Mouse (Mus musculus): ENCODE data around the gene Gmeb1.

Gmeb1 gene

GRCm38 (mm10) chr4:132274156-132274862 lies 12.9 kb upstream of the Gmeb1 start, which contains the start of gene Taf12:
Gene Taf12, plus strand, starts transcription at chr4:132274375.
- DNase-seq (ENCODE audit: low read depth), result peak; percentile 95

DNA sequence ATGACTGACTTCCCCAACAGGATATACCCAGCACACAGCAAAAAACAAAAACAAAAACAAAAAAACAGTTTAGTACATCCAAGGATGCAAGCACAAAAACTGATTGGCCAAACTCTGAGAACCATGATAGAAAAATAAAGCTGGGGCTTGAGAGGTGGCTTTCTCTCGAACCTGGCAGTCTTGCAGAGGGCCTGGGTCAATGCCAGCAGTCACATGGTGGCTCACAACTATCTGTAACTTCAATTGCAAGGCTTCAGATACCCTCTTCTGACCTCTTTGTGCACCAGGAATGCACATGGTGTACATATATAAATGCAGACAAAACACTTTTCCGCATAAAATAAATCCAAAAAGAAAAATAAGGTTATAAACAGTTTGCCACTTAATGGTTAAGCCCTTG lies 11.8 kb upstream of the Gmeb1 start:
- DNase-seq (ENCODE audit: low read depth), result peak; percentile 67

DNA sequence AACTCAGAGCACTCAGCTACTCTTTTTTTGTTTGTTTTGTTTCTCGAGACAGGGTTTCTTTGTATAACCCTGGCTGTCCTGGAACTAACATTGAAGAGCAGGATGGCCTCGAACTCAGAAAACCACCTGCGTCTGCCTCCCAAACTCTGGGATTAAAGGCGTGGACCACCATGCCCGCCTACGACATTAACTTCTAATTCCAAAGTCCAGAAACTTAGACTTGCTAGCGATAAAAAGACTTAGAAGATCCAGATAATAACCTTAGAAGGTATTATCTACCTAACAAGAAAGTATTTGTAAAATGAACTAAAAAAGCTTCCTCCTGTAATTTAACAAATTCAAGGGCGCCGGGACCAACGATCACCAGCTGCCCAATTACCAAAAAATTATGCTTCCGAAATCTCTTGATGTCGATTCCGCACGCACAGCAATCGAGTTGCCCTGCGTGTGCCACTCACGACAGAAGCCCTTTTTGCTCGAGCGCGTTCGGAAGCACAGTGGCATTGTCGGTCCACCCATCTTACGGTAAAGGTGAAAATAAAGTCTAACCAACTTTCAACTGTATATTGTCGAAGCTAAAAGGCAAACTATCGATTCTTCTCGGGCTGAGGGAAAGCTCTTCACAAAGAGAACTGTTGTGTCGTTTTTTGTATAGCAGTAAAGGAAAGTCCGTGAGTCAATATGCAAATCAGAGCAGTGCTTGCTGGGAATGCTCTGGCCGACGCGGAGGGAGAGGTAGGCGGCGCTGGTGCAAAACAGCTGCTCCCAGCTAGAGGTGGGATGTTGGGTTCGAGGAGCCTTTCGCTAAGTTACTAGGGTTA lies 8.5 kb upstream of the Gmeb1 start:
- peak; percentile 99 for DNase-seq (ENCODE audit: low read depth)

DNA sequence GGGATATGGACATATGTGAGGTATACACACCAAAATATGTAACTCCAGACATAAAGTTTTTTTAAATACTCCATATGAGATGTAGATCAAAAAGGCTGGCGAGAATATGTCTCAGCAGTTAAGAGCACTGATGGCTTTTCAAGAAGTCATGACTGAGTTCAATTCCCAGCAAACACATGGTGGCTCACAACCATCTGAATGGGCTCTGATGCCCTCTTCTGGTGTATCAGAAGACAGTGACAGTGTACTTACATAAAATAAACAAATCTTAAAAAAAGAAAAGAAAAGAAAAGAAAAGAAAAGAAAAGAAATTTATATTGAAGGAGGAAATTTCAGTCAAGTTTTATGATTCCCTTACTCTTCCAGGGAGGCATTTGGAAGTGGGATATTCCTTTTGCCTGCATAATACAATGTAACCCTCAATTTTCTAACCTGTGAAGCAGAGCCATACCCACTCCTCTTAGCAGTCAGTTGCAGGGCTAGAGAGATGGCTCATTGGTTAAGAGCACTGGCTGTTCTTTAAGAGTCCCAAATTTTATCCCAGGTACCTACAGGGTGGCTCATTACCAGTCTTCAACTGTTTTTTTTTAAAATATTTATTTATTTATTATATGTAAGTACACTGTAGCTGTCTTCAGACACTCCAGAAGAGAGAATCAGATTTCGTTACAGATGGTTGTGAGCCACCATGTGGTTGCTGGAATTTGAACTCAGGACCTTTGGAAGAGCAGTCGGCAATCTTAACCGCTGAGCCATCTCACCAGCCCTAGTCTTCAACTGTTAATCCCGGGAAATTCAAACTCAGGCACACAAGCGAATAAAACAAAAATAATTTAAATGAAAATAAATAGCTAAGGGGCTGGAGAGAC lies 7.7 kb upstream of the Gmeb1 start:
- peak; percentile 88 for DNase-seq (ENCODE audit: low read depth)

- no peak for DNase-seq (ENCODE audit: low read depth)
Measured at GRCm38 (mm10) chr4:132266835-132267349, 5.5 kb upstream of the Gmeb1 start.

- peak; percentile 54 for DNase-seq (ENCODE audit: low read depth)
Measured at GRCm38 (mm10) chr4:132263313-132263712, 1.9 kb upstream of the Gmeb1 start.

GRCm38 (mm10) chr4:132262358-132262616 lies 885 bp upstream of the Gmeb1 start:
- DNase-seq (ENCODE audit: low read depth), result no peak

GRCm38 (mm10) chr4:132260404-132261379 lies 710 bp downstream of the Gmeb1 start:
- DNase-seq (ENCODE audit: low read depth), result peak; percentile 63

GRCm38 (mm10) chr4:132259248-132259647 lies 2.2 kb downstream of the Gmeb1 start:
- no peak for DNase-seq (ENCODE audit: low read depth)

- DNase-seq (ENCODE audit: low read depth), result no peak
Measured at GRCm38 (mm10) chr4:132256384-132256783, 5.0 kb downstream of the Gmeb1 start.

GRCm38 (mm10) chr4:132254986-132255385 lies 6.4 kb downstream of the Gmeb1 start:
- peak; percentile 46 for DNase-seq (ENCODE audit: low read depth)

DNA sequence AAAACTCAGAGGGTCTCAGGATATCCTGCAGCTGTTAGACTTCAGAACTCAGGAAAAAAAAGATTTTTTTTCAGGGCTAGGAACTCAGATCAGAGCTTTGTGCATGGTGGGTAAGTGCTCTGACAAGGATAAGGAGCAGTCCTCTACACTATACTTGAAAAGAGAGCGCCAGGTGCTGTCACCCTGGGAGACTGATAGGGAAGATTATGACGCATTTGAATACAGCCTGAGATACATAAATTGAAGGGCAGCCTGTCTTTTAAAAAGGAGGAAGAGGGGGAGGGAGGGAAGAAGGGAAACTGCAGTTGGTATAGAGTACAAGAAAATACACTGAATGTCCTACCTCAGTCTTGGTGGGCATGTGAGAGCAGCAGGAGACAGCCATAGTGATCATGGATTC lies 7.8 kb downstream of the Gmeb1 start:
- no peak for DNase-seq (ENCODE audit: low read depth)

DNA sequence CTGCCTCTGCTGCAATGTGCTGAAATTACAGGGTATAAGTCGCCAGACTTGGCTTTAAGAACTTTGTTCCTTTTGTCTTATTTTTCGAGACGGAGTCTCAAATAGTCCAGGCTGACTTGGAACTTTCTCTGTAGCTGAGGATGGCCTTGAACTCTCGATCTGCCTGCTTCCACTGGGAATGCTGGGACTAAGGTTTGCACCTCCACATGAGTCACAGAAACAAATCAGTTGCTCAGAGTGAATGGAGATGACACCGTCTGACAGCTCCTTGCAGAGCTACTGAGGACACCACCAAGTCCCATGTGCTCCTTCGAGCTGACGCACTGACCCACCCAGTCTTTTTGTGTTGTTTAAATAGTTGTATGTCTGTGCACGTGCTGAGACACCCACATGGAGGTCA lies 8.3 kb downstream of the Gmeb1 start:
- no peak for DNase-seq (ENCODE audit: low read depth)

GRCm38 (mm10) chr4:132251596-132251995 lies 9.8 kb downstream of the Gmeb1 start:
- DNase-seq (ENCODE audit: low read depth), result no peak

- DNase-seq (ENCODE audit: low read depth), result peak; percentile 73
Measured at GRCm38 (mm10) chr4:132247451-132247997, 13.9 kb downstream of the Gmeb1 start.

- DNase-seq (ENCODE audit: low read depth), result no peak
Measured at GRCm38 (mm10) chr4:132245643-132246042, 15.8 kb downstream of the Gmeb1 start.

- no peak for DNase-seq (ENCODE audit: low read depth)
Measured at GRCm38 (mm10) chr4:132241208-132241607, 20.2 kb downstream of the Gmeb1 start.

DNA sequence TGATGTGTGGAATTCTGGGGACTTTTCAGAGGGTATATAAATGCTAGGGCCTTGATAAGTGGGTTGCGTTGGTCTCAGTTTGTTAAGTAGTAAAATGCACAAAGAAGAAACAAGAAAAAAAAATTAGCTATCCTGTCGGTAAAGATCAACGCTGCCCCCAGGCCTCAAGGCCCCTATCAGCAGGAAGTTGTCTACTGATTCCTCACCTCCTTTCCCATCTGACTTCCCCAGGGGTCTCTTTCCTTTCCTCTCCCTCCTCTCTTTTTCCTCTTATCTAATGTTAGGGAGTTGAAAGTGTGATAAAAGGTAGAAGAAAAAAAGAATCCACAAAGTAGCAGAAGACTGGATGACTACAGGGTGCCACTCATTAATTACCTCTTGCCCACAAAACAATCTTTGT lies 21.0 kb downstream of the Gmeb1 start:
- DNase-seq (ENCODE audit: low read depth), result no peak

DNA sequence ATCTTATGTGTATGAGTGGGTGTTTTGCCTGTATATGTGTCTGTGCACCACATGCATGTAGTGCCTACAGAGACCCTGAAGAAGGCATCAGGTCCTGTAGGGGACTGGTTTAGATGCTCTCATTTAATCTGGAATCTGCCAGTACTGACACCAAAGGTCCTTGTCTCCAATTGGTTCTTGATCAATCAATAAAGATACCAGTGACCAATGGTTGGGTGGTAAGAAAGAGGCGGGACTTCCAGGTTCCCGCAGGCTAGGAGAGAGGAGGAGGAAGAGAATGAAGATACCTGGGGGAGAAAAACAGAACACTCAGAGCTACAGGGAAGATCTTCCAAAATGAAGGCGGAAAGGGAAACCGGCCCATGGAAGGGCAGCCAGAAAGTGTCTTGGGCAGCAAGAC lies 23.0 kb downstream of the Gmeb1 start:
- DNase-seq (ENCODE audit: low read depth), result no peak

DNA sequence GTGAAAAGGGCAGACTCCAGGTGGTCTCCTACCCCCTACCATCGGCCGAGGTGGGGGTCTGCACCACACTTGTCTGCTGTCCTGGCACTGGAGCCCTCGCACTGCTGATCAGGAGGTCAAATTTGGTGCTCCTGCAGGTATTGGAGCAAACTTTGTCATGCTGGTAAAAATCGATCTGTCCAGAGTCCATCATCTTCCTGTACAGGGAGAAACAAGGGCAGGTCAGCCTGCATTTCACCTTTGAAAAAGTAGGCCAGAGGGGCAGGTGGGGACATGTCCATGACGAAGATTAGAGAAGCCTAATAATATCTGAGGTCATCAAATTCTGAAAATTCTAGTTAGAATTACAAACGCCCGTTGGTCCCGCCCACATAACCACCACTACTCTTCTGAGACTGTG lies 26.7 kb downstream of the Gmeb1 start:
- no peak for DNase-seq (ENCODE audit: low read depth)

DNA sequence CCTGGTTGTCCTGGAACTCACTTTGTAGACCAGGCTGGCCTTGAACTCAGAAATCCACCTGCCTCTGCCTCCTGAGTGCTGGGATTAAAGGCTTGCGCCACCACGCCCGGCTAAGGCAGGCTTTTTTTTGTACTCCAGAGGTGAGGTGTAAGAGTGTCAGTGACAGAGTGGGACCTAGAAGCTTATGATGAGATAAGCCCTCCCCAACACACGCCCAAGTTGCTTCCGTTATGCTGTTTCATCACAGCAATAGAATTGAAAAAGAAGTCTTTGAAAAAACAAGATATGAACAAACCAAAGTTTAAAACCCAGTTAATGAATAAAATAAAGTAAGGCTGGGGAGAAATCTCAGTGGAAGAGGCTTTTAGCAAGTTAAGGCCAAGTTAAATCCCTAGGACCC lies 31.0 kb downstream of the Gmeb1 start:
- no peak for DNase-seq (ENCODE audit: low read depth)

Data from 416B (cell line).